Mouse (Mus musculus) erythroid progenitor cell, adult 5-6 weeks (primary cell): ENCODE results near the gene Hoxd11. TPM values are rescaled to one million over a fixed set of nuclear protein-coding genes. Genes with fewer than 3 reads are reported as not detected.

Experiments used
- ATAC-seq: replicated peaks from 2 replicates; pipeline ENCODE4 v1.8.0; 2016; ENCODE audit warnings: moderate number of reproducible peaks, mild to moderate bottlenecking, moderate TSS enrichment, inconsistent platforms; ENCODE audit not compliant: poor library complexity, low FRiP score, severe bottlenecking
- total RNA-seq, 2 experiments: library from RNA; stranded (forward) in 1 of 2; stranded (reverse) in 1 of 2; fragments of 150-400 nt in 1 of 2; fragments of 186-747, 209-891 nt in 1 of 2; gene quantifications; 2 replicates each; pipeline versions ENCODE4 v1.2.3 to v1.2.4; 2015 to 2017; ENCODE audit warnings: low replicate concordance in 2 of 2

Hoxd11 gene
- total RNA-seq, 2 experiments from 2014 or later = not detected

DNA sequence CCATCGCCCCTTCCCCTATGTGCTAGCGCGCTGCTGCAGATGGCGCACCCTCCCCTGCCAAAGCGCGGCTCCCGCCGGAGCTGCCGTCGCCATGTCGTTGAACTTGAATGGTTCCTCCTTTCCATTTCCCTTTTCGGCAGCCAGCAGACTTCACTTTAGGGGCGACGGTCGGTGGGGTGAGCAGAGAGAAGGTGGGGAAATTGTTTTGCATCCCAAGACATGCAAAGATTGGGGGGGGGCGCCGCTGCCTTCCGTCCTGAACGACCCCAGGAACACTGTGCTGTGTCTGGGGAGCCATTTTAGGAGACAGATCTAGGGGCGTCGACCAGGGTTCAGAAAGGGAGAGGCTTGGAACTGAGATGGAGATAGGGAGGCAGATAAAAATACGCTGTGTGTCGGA, 623 bp downstream of the Hoxd11 start:
- no peak for ATAC-seq

GRCm38 (mm10) chr2:74680561-74681398, 1.4 kb downstream of the Hoxd11 start:
- no peak for ATAC-seq

DNA sequence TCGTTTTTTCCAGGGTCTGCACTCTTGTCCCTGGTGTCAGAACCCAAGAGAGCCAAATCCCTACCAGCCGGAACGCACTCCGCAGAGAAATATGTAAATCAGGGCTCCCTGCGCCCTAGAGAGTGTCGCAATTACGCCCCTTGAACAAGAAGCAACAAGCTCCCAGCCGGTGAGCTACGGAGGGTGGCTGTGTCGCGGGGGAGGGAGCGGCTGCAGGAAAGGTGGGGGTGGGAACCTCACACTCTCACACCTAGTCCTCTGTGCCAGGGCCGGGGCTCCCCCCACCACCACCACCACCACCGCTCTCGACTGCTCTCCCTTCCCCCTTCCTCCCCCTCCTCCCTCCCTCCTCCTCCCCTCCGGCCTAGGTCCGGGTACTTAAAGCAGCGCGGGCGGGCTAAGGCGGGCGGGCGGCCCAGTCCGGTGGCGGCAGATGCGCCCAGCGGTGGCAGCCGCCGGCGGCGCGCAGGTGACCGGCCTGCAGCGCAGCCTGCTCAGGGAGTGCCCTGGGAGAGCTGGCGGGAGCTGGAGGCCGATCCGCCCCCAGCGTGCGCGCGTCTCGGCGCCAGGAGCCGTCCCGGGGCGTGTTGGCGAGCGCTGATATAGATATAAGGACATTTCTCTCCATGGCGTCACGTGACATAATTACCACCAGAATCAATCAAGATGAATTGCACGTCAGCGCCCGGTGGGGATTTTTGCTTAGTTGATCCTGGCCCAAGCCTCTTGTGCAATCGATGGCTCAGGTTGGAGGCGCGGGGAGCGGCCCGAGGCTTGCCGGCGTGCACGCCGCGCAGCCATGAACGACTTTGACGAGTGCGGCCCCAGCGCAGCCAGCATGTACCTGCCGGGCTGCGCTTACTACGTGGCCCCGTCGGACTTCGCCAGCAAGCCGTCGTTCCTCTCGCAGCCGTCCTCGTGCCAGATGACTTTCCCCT, 2.5 kb downstream of the Hoxd11 start:
- ATAC-seq = no peak

DNA sequence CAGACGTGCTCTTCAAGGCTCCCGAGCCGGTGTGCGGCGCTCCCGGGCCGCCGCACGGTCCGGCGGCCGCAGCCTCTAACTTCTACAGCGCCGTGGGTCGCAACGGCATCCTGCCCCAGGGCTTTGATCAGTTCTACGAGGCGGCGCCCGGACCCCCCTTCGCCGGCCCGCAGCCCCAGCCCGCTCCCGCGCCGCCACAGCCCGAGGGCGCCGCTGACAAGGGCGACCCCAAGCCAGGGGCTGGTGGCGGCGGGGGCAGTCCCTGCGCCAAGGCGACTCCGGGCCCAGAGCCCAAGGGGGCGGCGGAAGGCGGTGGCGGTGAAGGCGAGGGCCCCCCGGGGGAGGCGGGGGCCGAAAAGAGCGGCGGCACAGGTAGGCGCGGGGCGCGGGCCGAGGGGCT, 3.4 kb downstream of the Hoxd11 start:
- no peak for ATAC-seq

- no peak for ATAC-seq
Observed at GRCm38 (mm10) chr2:74683471-74683951, 4.2 kb downstream of the Hoxd11 start.

GRCm38 (mm10) chr2:74684106-74684505, 4.7 kb downstream of the Hoxd11 start:
- ATAC-seq = no peak

GRCm38 (mm10) chr2:74685059-74685603, 5.8 kb downstream of the Hoxd11 start:
- ATAC-seq = no peak

DNA sequence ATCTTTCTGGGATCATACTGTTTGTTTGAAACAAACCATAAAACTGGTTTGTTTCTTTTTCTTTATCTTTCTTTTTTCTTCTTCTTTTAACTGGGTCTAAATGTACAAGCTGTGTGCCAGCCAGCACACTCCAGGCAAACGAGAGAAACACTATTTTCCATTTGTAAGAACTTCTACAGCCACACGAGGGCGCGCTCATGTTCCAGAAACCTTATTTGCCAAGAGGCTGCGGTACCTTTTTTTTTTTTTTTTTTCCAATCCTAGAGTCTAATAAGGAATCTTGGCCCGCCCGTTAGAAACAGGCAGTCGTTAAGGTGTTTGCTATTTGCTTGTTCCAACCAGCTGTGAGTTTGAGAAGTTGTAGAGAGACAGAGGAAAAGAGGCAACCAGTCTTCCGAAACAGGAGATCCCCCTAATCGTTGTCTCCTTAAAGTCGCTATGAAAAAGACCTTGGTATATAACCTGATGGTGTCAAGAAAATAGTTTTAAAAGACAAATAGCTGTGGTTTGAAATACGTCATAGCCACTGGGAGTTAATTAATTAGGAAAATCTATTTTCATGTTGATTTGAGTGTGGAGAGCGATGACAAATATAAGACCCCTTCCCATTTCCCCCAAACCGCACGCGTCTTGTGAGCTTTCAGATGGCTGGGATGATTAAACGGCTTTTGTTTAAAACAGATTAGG, 7.1 kb downstream of the Hoxd11 start:
- ATAC-seq = no peak

DNA sequence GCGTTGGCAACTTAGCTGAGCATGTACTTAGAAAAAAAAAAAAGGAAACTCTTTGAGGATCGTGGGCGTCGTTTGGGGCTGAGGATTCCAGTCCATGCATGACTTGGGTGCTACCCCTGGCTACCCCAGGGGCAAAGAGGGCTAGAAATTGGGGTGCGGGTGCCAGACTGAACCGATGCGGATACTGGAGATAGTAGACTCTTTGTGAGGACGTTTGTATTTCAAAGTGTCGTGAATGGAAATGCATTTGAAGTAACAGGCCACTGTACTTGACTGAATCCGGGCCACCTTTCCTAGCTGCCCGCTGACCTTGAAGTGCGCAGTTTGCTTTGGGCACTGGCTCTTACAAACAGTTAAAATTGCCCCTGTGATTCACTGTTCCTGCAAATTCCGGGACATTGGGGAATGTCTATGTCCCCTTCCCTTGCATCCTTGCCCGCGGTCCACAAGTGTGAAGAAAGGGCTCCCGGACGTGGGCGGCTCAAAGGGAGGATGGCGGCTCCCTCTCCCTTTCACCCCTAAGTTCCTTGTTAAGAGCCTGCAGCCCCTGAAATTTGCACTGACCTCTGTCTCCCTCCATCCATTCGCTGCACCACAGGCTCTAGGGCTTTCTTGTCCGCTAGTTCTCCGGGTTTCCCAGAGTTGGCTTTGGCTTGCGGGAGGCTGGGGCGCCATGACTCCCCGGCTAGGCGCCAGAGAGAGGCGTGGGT, 7.8 kb downstream of the Hoxd11 start:
- ATAC-seq = no peak

GRCm38 (mm10) chr2:74687698-74688555, 8.6 kb downstream of the Hoxd11 start:
- no peak for ATAC-seq

GRCm38 (mm10) chr2:74688795-74689573, 9.6 kb downstream of the Hoxd11 start:
- ATAC-seq = no peak

GRCm38 (mm10) chr2:74689574-74690337, 10.4 kb downstream of the Hoxd11 start:
- ATAC-seq = no peak

DNA sequence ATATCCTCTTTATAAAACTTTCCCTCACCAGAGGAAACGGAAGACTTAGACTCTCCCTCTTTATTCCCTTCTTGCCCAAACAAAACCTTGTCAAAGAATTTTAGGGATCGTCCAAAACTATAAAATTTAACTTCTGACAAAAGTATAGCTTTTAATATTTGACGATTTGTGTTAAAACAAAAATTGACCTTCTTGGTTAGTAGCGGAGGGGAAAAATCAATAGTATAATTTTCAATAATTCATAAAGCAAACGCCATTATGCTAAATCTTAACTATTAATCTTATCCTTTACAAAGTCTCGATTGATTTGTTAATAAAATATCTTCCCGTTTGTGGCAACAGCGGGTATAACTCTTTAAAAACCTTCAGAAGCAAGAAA, 11.0 kb downstream of the Hoxd11 start:
- ATAC-seq = no peak

DNA sequence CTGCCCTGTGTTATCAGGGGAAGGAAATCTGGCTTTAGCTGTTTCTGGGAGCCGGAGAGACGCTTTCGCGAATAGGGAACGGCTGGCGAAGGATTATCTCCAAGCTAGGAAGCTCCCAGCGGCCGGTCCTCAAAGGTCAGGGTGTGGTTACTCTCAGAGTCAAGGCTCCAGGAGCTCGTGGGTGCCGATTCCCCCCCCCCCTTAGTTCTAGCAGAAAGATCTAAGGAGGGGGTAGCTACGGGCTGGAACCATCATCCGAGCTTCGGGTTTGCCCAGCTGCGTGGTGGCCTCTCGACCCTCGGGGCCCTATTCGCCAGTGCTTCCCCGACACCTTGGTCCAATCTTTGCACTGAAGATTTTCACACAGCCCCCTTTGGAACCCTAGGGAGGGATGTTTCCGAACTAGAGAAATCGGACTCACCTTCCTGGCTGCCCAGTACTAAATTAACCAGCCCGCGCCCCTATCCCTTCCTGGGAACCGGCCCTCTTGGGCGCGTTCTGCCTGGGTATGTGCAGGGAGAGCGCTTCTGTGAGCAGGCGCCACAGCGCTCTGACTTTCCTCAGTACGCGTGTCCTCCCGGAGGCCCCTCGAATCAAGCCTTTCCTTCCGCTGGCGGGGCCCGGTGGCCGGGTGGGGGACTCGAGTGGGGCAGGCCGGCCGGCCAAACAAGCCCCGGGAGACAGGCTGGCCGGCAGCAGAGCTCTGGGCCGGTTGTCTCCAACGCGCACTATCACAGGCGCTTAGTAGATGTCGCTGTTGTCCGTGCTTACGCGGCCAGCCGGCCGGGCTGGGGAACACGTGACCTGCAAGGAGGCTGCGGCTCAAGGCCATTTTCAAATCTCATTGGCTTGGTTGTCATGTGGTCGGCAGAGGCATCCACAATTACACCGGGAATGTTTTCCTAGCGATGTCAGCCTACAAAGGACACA, 11.9 kb downstream of the Hoxd11 start, which contains the start of gene Hoxd10:
TSS of gene Hoxd10 (plus strand) at position 903 of the 930 bp plus-strand sequence.
- ATAC-seq = no peak

DNA sequence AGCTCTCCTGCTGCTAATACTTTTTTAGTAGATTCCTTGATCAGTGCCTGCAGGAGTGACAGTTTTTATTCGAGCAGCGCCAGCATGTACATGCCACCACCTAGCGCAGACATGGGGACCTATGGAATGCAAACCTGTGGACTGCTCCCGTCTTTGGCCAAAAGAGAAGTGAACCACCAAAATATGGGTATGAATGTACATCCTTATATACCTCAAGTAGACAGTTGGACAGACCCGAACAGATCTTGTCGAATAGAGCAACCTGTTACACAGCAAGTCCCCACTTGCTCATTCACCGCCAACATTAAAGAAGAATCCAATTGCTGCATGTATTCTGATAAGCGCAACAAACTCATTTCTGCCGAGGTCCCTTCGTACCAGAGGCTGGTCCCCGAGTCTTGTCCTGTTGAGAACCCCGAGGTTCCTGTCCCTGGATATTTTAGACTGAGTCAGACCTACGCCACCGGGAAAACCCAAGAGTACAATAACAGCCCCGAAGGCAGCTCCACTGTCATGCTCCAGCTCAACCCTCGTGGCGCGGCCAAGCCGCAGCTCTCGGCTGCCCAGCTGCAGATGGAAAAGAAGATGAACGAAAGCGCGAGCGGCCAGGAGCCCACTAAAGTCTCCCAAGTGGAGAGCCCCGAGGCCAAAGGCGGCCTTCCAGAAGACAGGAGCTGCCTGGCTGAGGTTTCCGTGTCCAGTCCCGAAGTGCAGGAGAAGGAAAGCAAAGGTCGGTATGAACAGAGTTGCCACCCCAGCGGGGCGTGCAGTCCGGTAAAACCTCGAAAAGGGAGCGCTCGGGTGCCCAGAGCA, 12.8 kb downstream of the Hoxd11 start:
- no peak for ATAC-seq
